Mouse (Mus musculus) lung, adult 2 months (tissue): ENCODE results near the gene Zfhx3. TPM values are rescaled to one million over a fixed set of nuclear protein-coding genes. Genes with fewer than 3 reads are reported as not detected.
A peak's percentile ranks its signal among the peaks of the same experiment; 100 is the strongest.

Experiments
- DNase-seq: peaks from one replicate; pipeline ENCODE4 v3.0.0; 2022
- H3K4me1 ChIP-seq: fragments of 200-500 bp; 2 replicates; pipeline ENCODE4 v1.6.1; 2011; ENCODE audit warnings: low read length; ENCODE audit not compliant: control insufficient read depth, insufficient read depth
- H3K4me3 ChIP-seq: fragments of 200-500 bp; replicated peaks from 2 replicates; pipeline ENCODE3; 2011; ENCODE audit warnings: low read depth, mild to moderate bottlenecking, control low read depth, low read length; ENCODE audit errors: extremely low read depth
- CTCF ChIP-seq: fragments of 200-500 bp; IDR thresholded peaks from 2 replicates; pipeline ENCODE4 v1.5.1; 2011; ENCODE audit warnings: mild to moderate bottlenecking, low read length, control low read depth; ENCODE audit not compliant: insufficient read depth
- POLR2A ChIP-seq: fragments of 200-500 bp; IDR thresholded peaks from 2 replicates; pipeline ENCODE4 v1.6.1; 2011; ENCODE audit warnings: low read depth, mild to moderate bottlenecking, control low read depth, low read length, borderline replicate concordance; ENCODE audit errors: extremely low read depth
- WGBS: fragments of 180-500 bp; shearing (Covaris S2); methylation state at CpG from one replicate; pipeline ENCODE4 v1.1.7; 2018; 5-methylcytosine and 5-hydroxymethylcytosine counted together
- polyA plus RNA-seq: library from polyadenylated mRNA; depleted of rRNA; stranded (reverse); fragments of >200 nt; gene quantifications from 2 replicates; pipeline ENCODE4 v1.2.3, GENCODE M21; 2012

Gene Zfhx3
- polyA plus RNA-seq, 1 experiment = 8.0 TPM

DNA sequence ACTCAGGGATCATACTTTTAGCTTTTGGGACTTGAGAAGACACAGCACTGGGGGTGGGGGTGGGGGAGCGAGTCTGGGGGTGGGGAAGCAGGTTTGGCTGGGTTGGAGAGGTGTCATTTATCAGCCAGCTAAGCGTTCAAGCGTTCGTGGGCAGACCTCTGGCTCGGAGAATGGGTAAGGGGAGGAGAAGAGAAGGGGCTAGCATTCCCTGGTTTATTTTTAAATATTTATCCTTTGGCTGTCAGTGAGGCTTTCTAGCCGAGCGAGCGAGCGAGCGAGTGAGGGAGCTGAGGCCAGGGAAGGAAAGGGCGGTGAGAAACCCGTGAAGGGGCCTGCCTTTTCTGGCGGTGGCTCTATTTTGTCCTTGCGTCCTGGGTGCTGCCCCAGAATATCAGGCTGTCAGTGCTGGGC lies 769.6 kb downstream of the Zfhx3 start:
- H3K4me1 ChIP-seq = peaks cover 28% of the 10 kb centered on the region
- WGBS = 41% methylated on average over 14 of the region's 14 CpGs
- no peak for DNase-seq
- no peak overlapping the region for H3K4me3 ChIP-seq
- TF ChIP-seq POLR2A (no peak), CTCF (no peak)

DNA sequence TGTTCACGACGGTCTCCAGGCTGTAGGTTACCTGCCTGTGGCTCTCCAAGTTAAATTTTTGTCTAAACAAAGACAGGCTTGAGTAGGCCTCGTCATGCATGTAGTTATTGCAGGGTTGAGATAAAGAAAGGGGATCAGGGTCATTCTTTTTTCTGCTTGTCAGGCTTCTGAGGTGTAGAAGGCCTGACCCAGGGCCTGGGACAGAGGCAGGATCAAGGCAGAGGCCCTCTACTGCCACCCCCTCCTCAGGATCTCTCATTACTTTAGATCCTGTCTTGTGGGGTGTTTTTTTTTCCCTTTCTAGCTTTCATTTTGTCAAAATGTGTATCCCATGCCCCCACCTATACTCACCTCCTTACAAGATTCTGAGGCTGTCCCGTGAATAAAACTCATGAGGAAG lies 770.2 kb downstream of the Zfhx3 start:
- TF ChIP-seq CTCF (no peak), POLR2A (no peak)
- DNase-seq = no peak
- 56% methylated on average over 4 of the region's 4 CpGs for WGBS
- H3K4me3 ChIP-seq = no peak overlapping the region
- H3K4me1 ChIP-seq = peaks cover 26% of the 10 kb centered on the region

DNA sequence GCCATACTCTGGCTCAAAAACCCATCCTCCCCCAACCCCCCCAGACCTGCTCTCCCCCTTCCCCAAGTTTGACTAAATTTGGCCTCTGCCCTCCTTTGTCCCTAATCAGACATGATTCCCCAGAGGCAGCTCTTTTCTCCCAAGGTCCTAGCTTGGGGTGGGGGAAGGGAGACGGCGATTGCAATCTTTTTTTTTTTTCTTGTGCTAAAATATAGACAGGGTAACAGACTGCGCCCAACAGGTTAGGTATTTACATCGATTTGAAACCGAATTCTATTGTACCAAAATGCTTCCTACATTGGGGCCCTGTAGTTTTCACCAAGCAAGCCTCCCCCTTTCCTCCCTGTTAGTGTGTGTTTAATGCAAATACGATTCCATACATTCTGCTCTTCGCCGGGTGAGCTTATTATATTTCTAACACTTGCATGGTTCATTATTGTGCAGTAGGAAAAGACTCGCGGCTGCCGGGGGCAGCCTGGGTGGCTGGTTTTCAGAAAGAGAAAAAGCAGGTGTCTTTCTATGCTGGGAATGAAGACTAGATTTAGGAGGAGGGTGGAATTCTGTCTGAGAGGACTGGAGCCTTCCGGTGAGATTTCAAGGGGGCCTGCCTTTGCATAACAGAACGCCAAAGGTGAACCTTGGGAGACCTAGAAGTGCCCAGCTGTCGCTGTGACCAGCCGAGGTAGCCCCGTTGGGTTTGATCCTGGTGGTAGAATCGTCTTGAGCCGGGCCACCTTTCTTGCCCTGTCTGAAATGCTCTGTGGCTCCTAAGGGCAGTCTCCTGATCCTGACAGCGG lies 771.1 kb downstream of the Zfhx3 start:
- peaks cover 24% of the 10 kb centered on the region for H3K4me1 ChIP-seq
- 61% methylated on average over 19 of the region's 19 CpGs for WGBS
- no peak for DNase-seq
- TF ChIP-seq CTCF (no peak), POLR2A (no peak)
- H3K4me3 ChIP-seq = peak overlapping the region; percentile 6

DNA sequence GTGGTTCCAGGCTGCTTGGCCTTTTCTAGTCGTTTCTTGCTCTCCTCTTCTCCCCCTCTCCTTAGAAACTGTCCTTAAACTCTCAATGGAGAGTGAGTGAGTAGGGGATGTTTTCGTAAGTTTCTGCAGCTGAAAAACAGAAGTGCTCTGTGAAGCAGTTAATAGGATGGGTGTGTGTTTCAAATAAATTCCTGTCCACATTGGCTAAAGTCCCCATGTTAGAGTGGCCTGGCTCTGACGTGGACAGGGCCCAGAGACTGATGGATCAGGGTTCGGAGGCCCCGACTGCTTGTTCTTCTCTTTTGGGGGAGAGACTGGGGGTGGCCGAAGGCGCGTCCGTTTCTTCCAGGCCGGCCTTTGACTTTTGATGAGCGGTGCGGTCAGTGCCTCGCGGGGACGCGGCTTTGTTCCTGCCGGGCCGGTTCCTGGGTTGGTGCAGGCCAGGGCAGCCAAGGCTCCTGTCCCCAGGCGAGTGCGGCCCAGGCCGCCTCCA lies 771.7 kb downstream of the Zfhx3 start:
- WGBS = 3% methylated on average over 21 of the region's 21 CpGs
- H3K4me1 ChIP-seq = peaks cover 23% of the 10 kb centered on the region
- DNase-seq = no peak
- peak overlapping the region; percentile 93 for H3K4me3 ChIP-seq
- TF ChIP-seq CTCF (no peak), POLR2A (0 out of 2 replicates have a peak, but pooled peaks have one; percentile 9)

DNA sequence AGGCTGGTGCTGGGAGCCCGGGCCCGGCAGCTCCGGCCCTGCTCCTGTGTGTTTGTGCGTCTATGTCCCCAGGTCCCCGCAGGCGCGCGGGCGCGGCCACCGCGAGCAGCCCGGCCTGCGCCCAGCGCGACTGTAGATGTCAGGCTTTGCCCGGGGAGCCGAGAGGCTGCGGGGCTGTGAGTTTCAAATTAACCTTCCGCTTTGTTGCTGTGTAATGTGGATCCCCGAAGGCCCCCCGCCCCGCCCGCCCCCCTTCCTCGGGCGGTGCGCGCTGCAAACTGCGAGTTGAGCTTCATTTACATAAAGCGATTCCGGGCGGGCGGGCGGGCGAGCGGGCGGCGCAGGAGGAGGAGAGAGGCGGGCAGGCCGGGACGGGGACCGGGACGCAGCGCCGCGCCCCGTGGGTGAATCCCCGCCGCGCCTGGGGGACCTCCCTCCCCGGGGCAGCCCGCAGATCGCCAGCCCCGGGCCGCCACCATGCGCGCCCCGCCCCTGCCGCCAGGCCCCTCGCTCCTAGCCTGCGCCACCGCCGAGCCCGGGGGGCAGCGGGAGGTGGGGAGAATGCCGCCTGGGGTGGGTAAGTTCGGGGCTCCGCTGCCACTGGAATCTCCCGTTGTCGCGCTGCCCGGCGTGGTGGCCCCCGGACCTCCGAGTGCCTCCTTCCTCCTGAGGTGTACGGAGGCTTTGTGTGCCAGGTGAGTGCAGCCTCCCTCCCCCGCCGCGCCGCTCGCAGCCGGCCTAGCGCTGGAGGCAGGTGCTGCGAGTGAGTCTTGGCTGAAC lies 772.4 kb downstream of the Zfhx3 start:
- TF ChIP-seq CTCF = 0 out of 2 replicates have a peak, but pooled peaks have one; percentile 9
- TF ChIP-seq POLR2A = peak; percentile 39; the same call in 1 of the 2 replicates
- DNase-seq = peak; percentile 79
- WGBS = under 1% methylated on average over 70 of the region's 84 CpGs
- H3K4me1 ChIP-seq = peaks cover 22% of the 10 kb centered on the region
- H3K4me3 ChIP-seq = peak overlapping the region; percentile 93

DNA sequence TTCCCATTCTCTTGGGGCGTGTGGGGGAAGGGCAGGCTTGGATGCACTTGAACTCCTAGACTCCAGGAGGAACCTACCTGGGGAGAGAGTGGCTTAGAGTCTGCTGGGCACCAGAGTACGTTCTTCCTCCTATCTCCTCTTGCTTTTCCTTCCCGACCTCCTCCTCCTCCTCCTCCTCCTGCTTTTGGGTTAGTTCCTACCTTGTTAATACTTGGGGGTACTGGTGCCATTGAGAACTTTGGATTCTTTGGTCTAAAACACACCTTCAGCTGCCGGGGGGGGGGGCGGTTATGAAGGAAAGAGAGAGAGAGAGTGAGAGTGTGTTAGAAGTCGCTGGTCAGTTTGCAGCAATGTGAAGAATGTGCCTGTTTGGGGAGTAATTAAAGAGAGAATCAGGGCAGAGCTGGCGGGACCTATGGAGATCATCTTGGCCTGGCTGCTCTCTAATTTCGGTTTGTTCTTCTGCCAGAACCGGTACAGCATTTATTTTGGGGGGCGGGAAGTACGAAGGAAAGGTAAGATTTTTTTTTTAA lies 773.0 kb downstream of the Zfhx3 start:
- WGBS = 25% methylated on average over 11 of the region's 11 CpGs
- Histone ChIP-seq H3K4me1 (peaks cover 20% of the 10 kb centered on the region), H3K4me3 (peak overlapping the region; percentile 93)
- DNase-seq = no peak
- TF ChIP-seq CTCF = no peak
- TF ChIP-seq POLR2A = no peak

DNA sequence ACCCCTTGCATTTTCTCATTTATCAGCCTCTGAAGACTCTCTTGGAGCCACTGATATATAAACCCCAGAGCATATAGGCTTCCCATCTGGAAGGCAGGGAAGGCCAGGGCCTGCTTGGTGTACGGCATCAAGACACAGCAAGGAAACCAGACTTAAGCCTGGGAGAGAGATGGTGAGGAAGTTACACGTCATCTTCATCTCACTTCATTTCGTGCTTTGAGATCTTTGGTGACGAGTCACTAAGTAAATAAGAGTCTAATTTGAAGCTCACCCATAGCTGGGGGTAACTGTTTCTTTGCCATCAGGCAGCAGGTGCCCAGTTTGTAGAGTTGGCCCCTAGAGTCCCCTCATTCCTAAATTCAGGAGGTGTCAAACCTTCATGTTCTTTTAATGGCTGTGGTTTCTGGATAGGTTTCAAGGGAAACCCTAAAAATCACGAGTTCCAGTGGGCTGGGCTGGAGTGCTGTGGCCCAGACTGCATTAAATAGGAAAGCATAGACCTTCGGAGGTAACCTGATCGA lies 773.9 kb downstream of the Zfhx3 start:
- H3K4me1 ChIP-seq = peaks cover 20% of the 10 kb centered on the region
- TF ChIP-seq CTCF = no peak
- peak overlapping the region; percentile 34 for H3K4me3 ChIP-seq
- WGBS = 46% methylated on average over 7 of the region's 7 CpGs
- no peak for DNase-seq

DNA sequence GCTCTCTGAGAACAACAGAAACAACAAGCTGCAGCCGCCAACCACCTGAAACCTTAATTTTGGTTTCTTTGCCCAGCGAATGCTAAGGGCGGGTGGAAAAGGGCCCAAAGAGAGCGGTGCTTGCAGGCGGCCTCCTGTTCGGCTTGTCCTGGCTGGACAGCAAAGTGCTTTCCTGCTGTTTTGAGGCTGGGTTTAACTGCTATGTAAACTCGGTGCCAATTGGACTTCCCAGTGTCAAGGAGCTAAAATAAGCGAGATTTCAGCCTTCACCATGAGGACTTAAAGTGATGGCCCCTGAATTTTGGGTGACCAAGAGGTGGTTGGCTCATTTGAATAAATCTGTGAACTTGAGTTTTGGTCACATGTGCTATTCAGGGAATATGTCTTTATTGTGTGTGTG lies 775.1 kb downstream of the Zfhx3 start:
- no peak for DNase-seq
- no peak for TF ChIP-seq CTCF
- TF ChIP-seq POLR2A = no peak
- WGBS = 49% methylated on average over 8 of the region's 8 CpGs
- Histone ChIP-seq H3K4me1 (peaks cover 17% of the 10 kb centered on the region), H3K4me3 (no peak overlapping the region)

DNA sequence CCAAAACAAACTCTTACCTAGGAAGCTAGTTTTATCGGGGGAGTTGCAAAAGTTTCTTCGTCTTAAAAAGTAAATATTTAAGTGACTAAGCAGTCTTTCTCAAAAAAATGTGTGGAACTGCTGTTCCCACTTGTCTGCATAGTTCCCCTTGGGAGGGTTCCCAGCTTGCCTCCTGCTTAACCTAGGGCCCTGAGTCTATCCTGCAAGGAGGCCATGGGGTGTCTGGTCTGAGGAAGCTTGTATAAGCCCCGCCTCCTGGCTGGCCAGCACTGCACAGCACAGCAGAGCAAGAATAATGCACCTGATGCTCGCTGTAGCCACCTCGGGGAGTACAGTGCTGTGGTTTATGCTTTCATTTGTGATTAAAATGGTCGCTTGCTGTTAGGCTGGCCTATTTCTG lies 775.6 kb downstream of the Zfhx3 start:
- no peak for TF ChIP-seq POLR2A
- no peak for TF ChIP-seq CTCF
- no peak for DNase-seq
- Histone ChIP-seq H3K4me3 (no peak overlapping the region), H3K4me1 (peaks cover 17% of the 10 kb centered on the region)
- 33% methylated on average over 6 of the region's 6 CpGs for WGBS

DNA sequence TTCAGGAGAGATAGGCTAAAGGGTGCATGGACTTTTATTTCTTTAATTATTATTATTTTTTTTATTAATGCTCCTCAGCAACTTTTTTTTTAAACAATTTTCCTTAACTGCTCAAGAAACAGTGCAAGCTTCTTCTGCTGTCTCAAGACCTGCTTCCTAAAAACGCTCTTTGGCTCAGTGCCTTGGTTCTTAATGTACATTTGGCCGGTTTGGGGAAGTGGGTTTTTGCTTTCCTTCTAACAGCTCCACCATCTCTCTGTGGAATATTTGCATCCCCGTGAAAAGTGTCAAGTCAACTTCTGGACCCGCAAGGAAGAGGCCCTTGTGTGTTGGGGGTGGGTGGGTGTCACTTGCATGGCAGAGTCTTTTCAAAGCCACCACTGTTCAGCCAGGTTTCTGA lies 778.4 kb downstream of the Zfhx3 start:
- DNase-seq = no peak
- Histone ChIP-seq H3K4me3 (no peak overlapping the region), H3K4me1 (peaks cover 18% of the 10 kb centered on the region)
- TF ChIP-seq CTCF = no peak
- no peak for TF ChIP-seq POLR2A
- 45% methylated on average over 4 of the region's 4 CpGs for WGBS
